Mouse (Mus musculus) kidney, postnatal 0 days (tissue): Measurements from ENCODE around the gene Akap1. TPM values are rescaled to one million over a fixed set of nuclear protein-coding genes. Genes with fewer than 3 reads are reported as not detected.

Source experiments
- ATAC-seq: fragments of 200-750 bp; cut with Nextera tagmentation; replicated peaks from 2 replicates; pipeline ENCODE4 v1.8.0; 2017; ENCODE audit warnings: low read depth, moderate number of reproducible peaks, moderate TSS enrichment, moderate library complexity; ENCODE audit not compliant: low FRiP score
- DNase-seq: peaks from one replicate; pipeline ENCODE4 v3.0.0-alpha.2; 2016; ENCODE audit warnings: low spot score
- H3K27ac ChIP-seq: fragments of 300-500 bp; sonication (generic); 2 replicates; pipeline ENCODE4 v1.5.1; 2014; ENCODE audit warnings: mild to moderate bottlenecking
- H3K27me3 ChIP-seq: fragments of 300-500 bp; sonication (generic); 2 replicates; pipeline ENCODE4 v1.6.1; 2014; ENCODE audit warnings: low read length, mixed read lengths; ENCODE audit not compliant: insufficient read depth
- H3K36me3 ChIP-seq: fragments of 300-500 bp; sonication (generic); 2 replicates; pipeline ENCODE4 v1.6.1; 2014; ENCODE audit warnings: low read length, mixed read lengths; ENCODE audit not compliant: insufficient read depth
- H3K4me1 ChIP-seq: fragments of 300-500 bp; sonication (generic); replicated peaks from 2 replicates; pipeline ENCODE4 v1.6.1; 2014; ENCODE audit warnings: antibody characterized with exemption, low read length, mixed read lengths; ENCODE audit not compliant: insufficient read depth
- H3K4me2 ChIP-seq: fragments of 300-500 bp; sonication (generic); 2 replicates; pipeline ENCODE4 v1.6.1; 2014; ENCODE audit warnings: mild to moderate bottlenecking, low read length, moderate library complexity, mixed read lengths
- H3K4me3 ChIP-seq: fragments of 300-500 bp; sonication (generic); replicated peaks from 2 replicates; pipeline ENCODE4 v1.5.1; 2014; ENCODE audit warnings: low read depth, low read length
- H3K9ac ChIP-seq: fragments of 300-500 bp; sonication (generic); 2 replicates; pipeline ENCODE4 v1.6.1; 2014; ENCODE audit warnings: low read depth, low read length
- H3K9me3 ChIP-seq: fragments of 300-500 bp; sonication (generic); replicated peaks from 2 replicates; pipeline ENCODE4 v1.6.1; 2016; ENCODE audit warnings: low read length, inconsistent platforms, mixed read lengths
- CTCF ChIP-seq: IDR thresholded peaks from 2 replicates; pipeline ENCODE4 v1.5.1; 2016; ENCODE audit warnings: antibody characterized with exemption, low read depth, mild to moderate bottlenecking, moderate library complexity
- WGBS: fragments of 180-500 bp; shearing (Covaris S2); extraction: QIAGEN DNeasy Blood & Tissue Kit; methylation state at CpG from one replicate; pipeline ENCODE4 v1.1.7; 2014; 5-methylcytosine and 5-hydroxymethylcytosine counted together
- polyA plus RNA-seq: library from polyadenylated mRNA; unstranded; fragments of >200 nt; fragmentation: Nextera tagmentation; extraction: Ambion mirVana; gene quantifications from 2 replicates; pipeline ENCODE4 v1.2.1, GENCODE M21; 2015

The Akap1 gene
- polyA plus RNA-seq, 1 experiment from 2014 or later: 16.9 TPM

- DNase-seq: peak; percentile 39
- H3K27ac ChIP-seq: no peak overlapping the region
- 0 out of 2 replicates have a peak overlapping the region, but pooled peaks have one; percentile 11 for H3K4me3 ChIP-seq
- peak overlapping the region; percentile 45 for H3K4me2 ChIP-seq
- 49% methylated on average over 31 of the region's 31 CpGs for WGBS
- no peak for ATAC-seq
- no peaks in the 10 kb centered on the region for H3K36me3 ChIP-seq
- no peaks in the 10 kb centered on the region for H3K9me3 ChIP-seq
- TF ChIP-seq CTCF: no peak
- no peaks in the 10 kb centered on the region for H3K27me3 ChIP-seq
- no peak overlapping the region for H3K9ac ChIP-seq
- H3K4me1 ChIP-seq: peaks cover 7% of the 10 kb centered on the region; the same call in 1 of the 2 replicates
Observed at GRCm38 (mm10) chr11:88803231-88804010, 61.0 kb downstream of the Akap1 start.

DNA sequence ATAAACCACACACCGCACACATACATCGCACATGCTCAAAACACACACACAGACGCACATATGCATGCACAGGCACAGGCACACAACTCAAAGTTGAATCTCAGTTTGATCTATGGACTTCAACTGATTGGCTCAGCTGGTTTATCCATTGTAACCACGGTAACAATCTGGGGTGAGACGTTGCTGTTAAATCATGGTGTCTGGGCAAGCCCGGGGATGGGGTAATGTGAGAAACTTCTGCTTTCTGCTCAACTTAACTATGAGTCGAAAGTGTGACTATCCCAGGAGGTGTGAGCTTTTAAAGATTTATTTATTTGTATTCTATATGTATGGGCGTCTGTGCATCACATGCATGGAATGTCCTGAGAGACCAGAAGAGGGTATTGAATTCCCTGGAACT, 68.2 kb downstream of the Akap1 start:
- H3K36me3 ChIP-seq: no peaks in the 10 kb centered on the region
- no peak for TF ChIP-seq CTCF
- H3K4me2 ChIP-seq: no peak overlapping the region
- H3K27ac ChIP-seq: no peak overlapping the region
- no peak overlapping the region for H3K4me3 ChIP-seq
- no peaks in the 10 kb centered on the region for H3K9me3 ChIP-seq
- 71% methylated on average over 8 of the region's 8 CpGs for WGBS
- no peaks in the 10 kb centered on the region for H3K4me1 ChIP-seq
- ATAC-seq: no peak
- no peak overlapping the region for H3K9ac ChIP-seq
- no peak for DNase-seq
- no peaks in the 10 kb centered on the region for H3K27me3 ChIP-seq

- Histone ChIP-seq H3K9me3 (no peaks in the 10 kb centered on the region), H3K4me3 (no peak overlapping the region), H3K9ac (no peak overlapping the region), H3K36me3 (no peaks in the 10 kb centered on the region), H3K4me1 (no peaks in the 10 kb centered on the region), H3K4me2 (no peak overlapping the region), H3K27me3 (no peaks in the 10 kb centered on the region), H3K27ac (no peak overlapping the region)
- DNase-seq: no peak
- TF ChIP-seq CTCF: no peak
- 60% methylated on average over 2 of the region's 2 CpGs for WGBS
- no peak for ATAC-seq
Observed at GRCm38 (mm10) chr11:88789893-88790292, 74.5 kb downstream of the Akap1 start.

- H3K4me2 ChIP-seq: no peak overlapping the region
- H3K4me3 ChIP-seq: no peak overlapping the region
- no peak overlapping the region for H3K9ac ChIP-seq
- 78% methylated on average over 7 of the region's 7 CpGs for WGBS
- H3K9me3 ChIP-seq: no peaks in the 10 kb centered on the region
- no peaks in the 10 kb centered on the region for H3K36me3 ChIP-seq
- ATAC-seq (no peak), DNase-seq (no peak)
- TF ChIP-seq CTCF: no peak
- H3K4me1 ChIP-seq: no peaks in the 10 kb centered on the region
- no peaks in the 10 kb centered on the region for H3K27me3 ChIP-seq
- no peak overlapping the region for H3K27ac ChIP-seq
Observed at GRCm38 (mm10) chr11:88786816-88787215, 77.6 kb downstream of the Akap1 start.

- H3K4me1 ChIP-seq: no peaks in the 10 kb centered on the region
- no peaks in the 10 kb centered on the region for H3K9me3 ChIP-seq
- no peak for ATAC-seq
- no peak for TF ChIP-seq CTCF
- H3K27ac ChIP-seq: no peak overlapping the region
- H3K4me3 ChIP-seq: no peak overlapping the region
- 88% methylated on average over 4 of the region's 4 CpGs for WGBS
- no peaks in the 10 kb centered on the region for H3K36me3 ChIP-seq
- H3K9ac ChIP-seq: no peak overlapping the region
- DNase-seq: no peak
- no peaks in the 10 kb centered on the region for H3K27me3 ChIP-seq
- H3K4me2 ChIP-seq: no peak overlapping the region
Observed at GRCm38 (mm10) chr11:88783525-88783924, 80.9 kb downstream of the Akap1 start.

DNA sequence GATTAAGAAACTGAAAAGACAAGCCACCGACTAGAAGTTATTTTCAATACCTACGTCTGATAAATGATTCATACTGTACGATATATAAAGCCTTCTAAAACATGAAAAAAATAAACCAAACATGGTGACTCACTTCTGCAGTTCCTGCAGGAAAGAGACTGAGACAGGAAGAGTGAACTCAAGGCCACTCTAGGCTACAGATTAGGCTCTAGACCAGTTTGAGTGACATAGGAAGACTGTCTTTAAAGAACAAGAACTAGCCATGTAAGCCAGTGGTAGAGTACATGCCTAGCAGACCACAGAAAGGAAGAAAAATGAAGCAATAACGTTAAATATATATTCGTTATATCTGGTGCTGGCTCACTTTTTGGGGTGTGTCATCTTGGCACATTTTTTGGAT, 81.9 kb downstream of the Akap1 start:
- H3K4me2 ChIP-seq: no peak overlapping the region
- no peak for TF ChIP-seq CTCF

More for the DNA sequence above, 81.9 kb downstream of the Akap1 start:
- H3K36me3 ChIP-seq: no peaks in the 10 kb centered on the region
- no peak overlapping the region for H3K9ac ChIP-seq
- no peaks in the 10 kb centered on the region for H3K4me1 ChIP-seq
- no peak for DNase-seq
- H3K9me3 ChIP-seq: no peaks in the 10 kb centered on the region
- H3K27ac ChIP-seq: no peak overlapping the region
- ATAC-seq: no peak
- no peak overlapping the region for H3K4me3 ChIP-seq
- 87% methylated on average over 5 of the region's 5 CpGs for WGBS
- no peaks in the 10 kb centered on the region for H3K27me3 ChIP-seq

Other genes with a start within 250 kb of the Akap1 start
- 24.5 and 28.2 TPM in 2 replicates for gene Msi2, start 146.1 kb downstream of the Akap1 start, polyA plus RNA-seq
- 149 and 169 TPM in 2 replicates for gene Scpep1, start 90.9 kb upstream of the Akap1 start, polyA plus RNA-seq
- gene Elobl, start 102.3 kb upstream of the Akap1 start, polyA plus RNA-seq: not detected in 2 replicates
- gene Coil, start 105.7 kb upstream of the Akap1 start, polyA plus RNA-seq: 10.9 and 12.1 TPM in 2 replicates
- 17.6 and 18.3 TPM in 2 replicates for gene Trim25, start 134.8 kb upstream of the Akap1 start, polyA plus RNA-seq
- gene Dgke, start 202.3 kb upstream of the Akap1 start, polyA plus RNA-seq: 2.6 and 3.3 TPM in 2 replicates
- 0.45 TPM in 1 of 2 replicates, not detected in the other for gene Gm525, start 209.3 kb upstream of the Akap1 start, polyA plus RNA-seq